Mouse (Mus musculus) heart, adult 2 months (tissue): ENCODE data around the gene Elfn2.

Source experiments
- CTCF ChIP-seq: fragments of 200-600 bp; IDR thresholded peaks from 2 replicates; pipeline ENCODE4 v1.8.1; 2022; ENCODE audit warnings: antibody characterized with exemption, mild to moderate bottlenecking, moderate library complexity
- EP300 ChIP-seq: fragments of 200-500 bp; IDR thresholded peaks from 2 replicates; pipeline ENCODE4 v1.6.1; 2011; ENCODE audit warnings: low read depth, low read length, control low read depth; ENCODE audit not compliant: insufficient read depth
- POLR2A ChIP-seq: fragments of 200-500 bp; IDR thresholded peaks from 2 replicates; pipeline ENCODE4 v1.6.1; 2011; ENCODE audit warnings: mild to moderate bottlenecking, low read depth, low read length, control low read depth; ENCODE audit not compliant: insufficient read depth

GRCm38 (mm10) chr15:78686910-78687309 is 31.7 kb downstream of the Elfn2 start:
- TF ChIP-seq CTCF, result no peak
- no peak for TF ChIP-seq POLR2A
- no peak for TF ChIP-seq EP300
